Comparison of ENCODE assay signal across 16 mouse cellular contexts in the genomic region with DNA sequence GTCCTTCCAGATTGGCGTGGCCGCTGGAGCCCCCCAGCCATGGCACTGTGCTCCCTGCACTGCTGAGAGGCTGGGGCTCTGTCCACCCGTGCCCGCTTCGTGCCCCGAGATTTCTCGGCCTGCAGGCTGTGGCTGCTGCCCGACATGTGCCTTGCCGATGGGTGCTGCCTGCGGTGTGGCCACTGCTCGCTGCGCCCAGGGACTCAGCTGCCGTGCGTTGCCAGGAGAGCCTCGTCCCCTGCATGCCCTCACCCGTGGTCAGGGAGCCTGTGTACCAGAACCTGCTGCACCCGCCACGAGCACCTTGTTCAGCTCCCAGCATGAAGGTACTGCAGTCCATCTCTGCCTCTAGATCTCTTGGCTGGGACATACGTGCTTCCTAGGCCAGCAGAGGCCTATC. TPM values are rescaled to one million over a fixed set of nuclear protein-coding genes. Genes with fewer than 3 reads are reported as not detected.
DNase-seq lines count a peak whose midpoint lies in the region.
"Had no signal": no experiment of that assay in that cellular context is flagged by ENCODE, and none has a peak within 500 bp of the region (broad histone marks: within the 10 kb centered on the region; RNA-seq: fewer than 3 reads in every experiment).

No protein-coding gene starts in this region.

- peaks cover 16% of the 10 kb centered on the region for H3K4me1 ChIP-seq in embryonic facial prominence, embryonic 10.5 days
- 0 out of 2 replicates have a peak, but pooled peaks cover 8% of the 10 kb centered on the region for H3K4me1 ChIP-seq in limb, embryonic 10.5 days

- no peaks in the 10 kb centered on the region; the same call in 1 of the 2 replicates for H3K9me3 ChIP-seq in embryonic facial prominence, embryonic 10.5 days
- H3K9me3 ChIP-seq in limb, embryonic 10.5 days (replicated peaks) = no peaks in the 10 kb centered on the region
- H3K9me3 ChIP-seq: neural tube, embryonic 13.5 days had no signal

- 0 out of 2 replicates have a peak, but pooled peaks cover 4% of the 10 kb centered on the region for H3K27me3 ChIP-seq in embryonic facial prominence, embryonic 10.5 days (replicated peaks; ENCODE audit: low read depth, poor library complexity, severe bottlenecking)
- no peaks in the 10 kb centered on the region for H3K27me3 ChIP-seq in limb, embryonic 10.5 days (ENCODE audit: low read depth, poor library complexity, severe bottlenecking)
- H3K27me3 ChIP-seq: neural tube, embryonic 13.5 days had no signal

- no peaks in the 10 kb centered on the region for H3K36me3 ChIP-seq in embryonic facial prominence, embryonic 10.5 days (replicated peaks)
- H3K36me3 ChIP-seq in limb, embryonic 10.5 days = no peaks in the 10 kb centered on the region
- H3K36me3 ChIP-seq: neural tube, embryonic 13.5 days had no signal

- peak; percentile 30 for DNase-seq in kidney, adult 11 months
- no peak for DNase-seq in kidney, adult 8-10 months
- no peak for DNase-seq in embryonic facial prominence, embryonic 10.5 days (ENCODE audit: low spot score)
- peak; percentile 50 for DNase-seq in kidney, adult 18-20 months
- no peak for DNase-seq in limb, embryonic 10.5 days (ENCODE audit: low spot score)
- no peak for DNase-seq in cerebellum, postnatal 14 days
- DNase-seq in spleen, postnatal 4 days (ENCODE audit: low spot score in 2 of 2) = no peak
- no peak for DNase-seq in right cerebral cortex, postnatal 4 days
- DNase-seq: cerebellum, adult 11 months; thymus, postnatal 4 days had no signal

- 89% methylated on average over 19 of the region's 19 CpGs for WGBS in embryonic facial prominence, embryonic 10.5 days
- WGBS in limb, embryonic 10.5 days = 92% methylated on average over 19 of the region's 19 CpGs

- peak overlapping the region; percentile 58 for H3K27ac ChIP-seq in embryonic facial prominence, embryonic 10.5 days (replicated peaks)
- peak overlapping the region; percentile 11; the same call in 1 of the 2 replicates for H3K27ac ChIP-seq in limb, embryonic 10.5 days
- H3K27ac ChIP-seq: neural tube, embryonic 13.5 days had no signal

- H3K4me3 ChIP-seq in embryonic facial prominence, embryonic 10.5 days = no peak overlapping the region
- H3K4me3 ChIP-seq in limb, embryonic 10.5 days = no peak overlapping the region
- H3K4me3 ChIP-seq: neural tube, embryonic 13.5 days had no signal

RNA-seq across cellular contexts. Expression of gene Igfbp1, which starts 0.4 kb away (rescaled TPM):
- 0.12 TPM in 1 of 2 replicates, not detected in the other for polyA plus RNA-seq in embryonic facial prominence, embryonic 10.5 days (2016; fragmentation: Nextera tagmentation; extraction: Ambion mirVana)
- 0.21 TPM in 1 of 2 replicates, not detected in the other for polyA plus RNA-seq in limb, embryonic 10.5 days (2016; fragmentation: Nextera tagmentation; extraction: Ambion mirVana)
- polyA plus RNA-seq: activated CD4-positive, CD25-positive, alpha-beta regulatory T cell, adult 4 months; CD4-positive, CD25-positive, alpha-beta regulatory T cell, adult 4 months; heart, postnatal 0 days had no signal

RNA-seq across cellular contexts. Expression of gene Gm11985, which starts 9.6 kb away (rescaled TPM):
- polyA plus RNA-seq in embryonic facial prominence, embryonic 10.5 days (2016; fragmentation: Nextera tagmentation; extraction: Ambion mirVana) = 0.15 TPM in 1 of 2 replicates, not detected in the other
- not detected in 2 replicates for polyA plus RNA-seq in limb, embryonic 10.5 days (2016; fragmentation: Nextera tagmentation; extraction: Ambion mirVana)
- polyA plus RNA-seq: activated CD4-positive, CD25-positive, alpha-beta regulatory T cell, adult 4 months; CD4-positive, CD25-positive, alpha-beta regulatory T cell, adult 4 months; heart, postnatal 0 days; hindbrain, embryonic 16.5 days; lung, embryonic 14.5 days; neural tube, embryonic 13.5 days had no signal

RNA-seq across cellular contexts. Expression of gene Igfbp3, which starts 15.7 kb away (rescaled TPM):
- 30.2 and 32.3 TPM in 2 replicates for polyA plus RNA-seq in embryonic facial prominence, embryonic 10.5 days (2016; fragmentation: Nextera tagmentation; extraction: Ambion mirVana)
- 37.3 and 51.1 TPM in 2 replicates for polyA plus RNA-seq in limb, embryonic 10.5 days (2016; fragmentation: Nextera tagmentation; extraction: Ambion mirVana)
- polyA plus RNA-seq: activated CD4-positive, CD25-positive, alpha-beta regulatory T cell, adult 4 months; CD4-positive, CD25-positive, alpha-beta regulatory T cell, adult 4 months had no signal

Comparison
In these comparisons a context has a peak if more than half of its experiments do, and no peak if none do; other contexts are left out.
1. DNase-seq: peak in kidney, adult 11 months (single experiment) and kidney, adult 18-20 months (single experiment); none in kidney, adult 8-10 months (0 of 2), embryonic facial prominence, embryonic 10.5 days (single experiment), limb, embryonic 10.5 days (single experiment), cerebellum, postnatal 14 days (0 of 2), spleen, postnatal 4 days (0 of 2) and right cerebral cortex, postnatal 4 days (single experiment).